Mouse (Mus musculus) left cerebral cortex, postnatal 4 days (tissue): ENCODE measurements at regions not wholly inside any gene's neighbourhood (a gene's known extent, or its start where the extent isn't known, plus 50 kb on each side); places are given as distances from the start of the nearest gene placed in this dataset.

ENCODE experiments used
- DNase-seq: peaks from one replicate; pipeline ENCODE4 v3.0.0-alpha.2; 2022
- intact Hi-C: fragments of 180-260 bp; cut with DNase I; formaldehyde crosslinking; loops from one replicate; pipeline ENCODE4 v1.15.1; 2025

DNA sequence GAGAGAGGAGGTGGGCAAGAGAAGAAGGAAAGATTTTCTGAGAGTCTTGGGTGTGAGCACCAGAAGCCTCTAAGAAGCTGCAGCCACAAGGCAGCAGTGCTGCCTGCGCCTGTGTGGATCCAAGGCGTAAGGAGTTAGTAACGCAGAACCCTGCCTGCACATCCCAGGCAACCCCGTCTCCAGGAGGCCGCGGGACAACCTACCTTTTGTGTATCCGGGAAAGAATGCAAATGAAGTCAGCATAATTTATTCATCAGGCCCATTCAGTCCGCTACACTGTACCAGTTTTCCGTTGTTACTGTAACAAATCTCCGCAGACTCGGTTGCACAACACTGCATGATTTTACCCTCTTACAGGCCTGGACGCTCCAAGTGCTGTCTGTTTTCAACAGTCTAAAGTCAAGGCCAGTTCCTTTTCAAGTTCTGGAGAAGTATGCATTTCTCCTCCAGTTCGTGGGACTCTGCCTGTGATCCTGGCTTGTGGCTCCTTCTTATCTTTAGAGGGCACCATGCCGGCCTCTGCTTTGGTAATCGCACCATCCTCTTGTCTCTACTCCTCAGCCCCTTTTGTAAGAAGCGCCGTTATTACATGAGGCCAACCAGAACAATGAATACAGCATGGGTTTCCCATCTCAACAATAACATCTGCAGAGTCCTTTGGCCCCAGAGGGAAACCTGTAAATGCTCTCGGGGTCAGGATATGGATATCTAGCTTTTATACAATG, 133.8 kb downstream of the Nufip1 start:
- no peak for DNase-seq
- intact Hi-C loops: no loop called here

DNA sequence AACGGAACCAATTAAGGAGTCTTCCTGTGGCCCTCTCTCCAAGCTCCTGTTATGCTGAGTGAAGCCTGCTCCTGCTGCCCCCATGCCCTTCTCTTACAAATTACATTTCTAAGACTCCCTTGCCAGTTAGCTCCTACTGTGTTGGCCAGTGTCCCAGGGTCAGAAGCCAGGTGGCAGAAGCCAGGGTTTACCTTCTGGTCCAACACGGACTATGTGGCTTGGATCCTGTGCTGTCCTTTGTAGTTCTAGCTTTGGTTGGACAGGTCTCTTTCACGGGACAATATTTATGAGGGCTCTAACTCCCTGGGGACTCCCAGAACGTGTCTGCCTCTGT, 134.3 kb downstream of the Nufip1 start:
- intact Hi-C loops: no loop called here
- DNase-seq: peak; percentile 32

DNA sequence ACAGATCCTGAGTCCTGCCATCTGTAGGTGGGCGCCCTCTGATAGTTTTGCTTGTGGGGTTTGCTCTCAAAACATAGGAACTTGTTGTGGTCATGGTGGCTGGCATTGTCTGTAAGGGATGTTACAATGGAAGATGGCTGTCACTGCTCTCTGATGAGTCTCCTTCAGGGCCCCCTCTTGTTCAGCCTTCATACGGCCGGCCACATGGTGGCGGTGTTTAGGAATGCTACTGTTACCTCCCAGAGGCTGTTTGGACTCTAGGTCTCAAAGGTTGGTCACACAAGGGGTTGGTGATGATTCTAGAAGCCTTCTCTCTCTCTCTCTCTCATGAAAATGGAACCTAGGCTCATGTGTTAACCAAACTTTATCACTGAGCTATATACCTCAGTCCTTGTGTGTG, 137.0 kb downstream of the Nufip1 start:
- DNase-seq: peak; percentile 30
- intact Hi-C loops: no loop called here

DNA sequence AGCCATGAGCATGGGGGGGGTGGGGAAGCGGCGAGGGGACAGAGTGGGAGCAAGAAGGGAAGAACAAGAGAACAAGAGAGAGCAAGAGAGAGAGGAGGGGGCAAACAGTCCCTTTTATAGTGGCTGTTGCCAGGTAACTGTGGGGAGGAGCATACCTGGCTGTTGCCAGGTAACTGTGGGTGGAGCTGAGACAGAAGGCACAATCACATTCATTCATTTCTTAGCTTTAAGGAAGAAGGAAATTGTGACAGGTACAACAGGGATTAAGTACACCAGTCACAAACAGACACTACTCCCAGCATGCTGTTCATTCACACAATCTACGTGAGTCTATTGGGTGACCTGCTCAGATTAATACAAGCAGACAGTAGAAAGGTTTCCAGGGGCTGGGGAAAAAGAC, 143.2 kb downstream of the Nufip1 start:
- DNase-seq: no peak
- intact Hi-C loops: no loop called here

DNA sequence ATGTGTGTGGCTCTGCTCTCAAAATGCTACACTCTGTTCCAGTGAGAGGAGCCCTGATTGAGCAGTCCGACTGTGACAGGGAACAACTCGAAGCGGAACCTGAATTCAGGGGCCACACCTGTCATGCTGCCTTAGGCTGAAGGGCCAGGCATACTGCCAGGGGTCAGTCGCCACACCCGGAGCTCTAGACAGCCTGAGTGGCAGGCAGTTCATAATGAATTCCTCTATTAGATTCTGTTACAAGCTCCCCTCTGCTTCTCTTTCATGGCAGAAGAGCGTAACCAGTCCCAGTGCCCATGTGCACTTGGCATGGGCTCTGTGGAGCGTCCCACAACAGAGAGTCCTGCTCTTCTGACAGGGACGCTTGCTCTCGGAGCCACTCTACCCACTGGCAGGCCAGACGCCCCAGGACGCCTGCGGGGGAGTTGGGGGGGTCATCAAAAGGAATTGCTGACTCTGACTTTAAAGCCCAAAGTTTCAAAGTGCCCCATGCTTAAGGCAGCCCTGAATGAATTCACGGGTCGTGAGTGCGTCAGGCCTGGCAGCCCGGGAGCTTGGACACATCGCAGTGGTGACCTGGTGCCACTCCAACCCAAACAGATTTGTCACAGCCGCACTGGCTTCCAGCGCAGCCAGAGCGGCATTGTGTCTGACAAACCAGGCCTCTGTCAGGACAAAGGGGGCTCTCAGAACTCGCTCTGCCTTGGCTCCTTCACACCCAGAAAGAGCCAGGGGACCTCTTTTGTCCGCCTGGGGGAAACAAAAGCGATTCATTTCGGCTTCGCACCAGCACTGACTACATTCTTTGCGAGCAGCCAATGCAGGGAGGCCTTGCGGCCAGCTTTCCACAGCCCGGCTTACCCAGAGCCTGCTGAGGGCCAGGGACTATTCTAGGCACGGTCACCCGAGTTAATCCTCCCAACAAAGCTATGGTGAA, 144.1 kb downstream of the Nufip1 start:
- DNase-seq: peak; percentile 83
- intact Hi-C loops: no loop called here

DNA sequence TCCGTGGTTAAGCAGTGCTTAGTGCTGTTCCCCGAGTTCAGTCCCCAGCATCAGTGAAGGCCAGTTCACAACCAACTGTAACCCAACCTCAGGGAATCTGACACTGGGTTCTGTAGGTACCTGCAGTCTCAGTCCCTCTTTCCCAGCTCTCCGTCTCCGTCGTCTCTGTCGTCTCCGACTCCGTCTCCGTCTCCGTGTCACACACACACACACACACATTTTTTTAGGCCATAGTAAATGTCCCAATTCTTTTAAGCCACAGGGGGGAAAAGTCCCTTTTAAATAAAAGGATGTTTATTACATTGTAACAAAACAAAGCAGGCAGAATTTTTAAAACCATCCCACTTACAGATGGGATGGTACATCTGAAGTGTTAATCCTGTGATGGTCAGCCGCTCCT, 145.3 kb downstream of the Nufip1 start:
- intact Hi-C loops: no loop called here

DNA sequence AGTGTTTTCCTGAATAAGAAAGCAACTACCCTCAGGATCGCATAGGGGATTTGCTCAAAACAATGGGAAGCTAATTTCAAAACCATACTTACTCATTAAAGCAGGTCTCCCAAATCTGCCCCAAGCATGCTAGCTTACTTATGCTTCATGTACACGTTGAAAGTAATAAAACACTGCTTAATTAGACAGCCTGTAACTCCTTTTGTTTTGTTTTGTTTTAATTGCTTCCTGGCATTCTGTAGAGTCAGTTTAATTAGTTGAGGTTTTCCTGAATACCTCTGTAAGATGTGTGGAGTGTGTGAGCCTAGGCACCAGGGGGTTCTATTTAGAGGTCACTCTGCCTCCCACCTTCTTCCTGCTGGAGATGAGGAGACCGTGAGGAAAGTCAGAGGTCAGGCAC, 147.9 kb downstream of the Nufip1 start:
- no peak for DNase-seq
- intact Hi-C loops: no loop called here

More for the DNA sequence above, 145.3 kb downstream of the Nufip1 start:
- DNase-seq: no peak

DNA sequence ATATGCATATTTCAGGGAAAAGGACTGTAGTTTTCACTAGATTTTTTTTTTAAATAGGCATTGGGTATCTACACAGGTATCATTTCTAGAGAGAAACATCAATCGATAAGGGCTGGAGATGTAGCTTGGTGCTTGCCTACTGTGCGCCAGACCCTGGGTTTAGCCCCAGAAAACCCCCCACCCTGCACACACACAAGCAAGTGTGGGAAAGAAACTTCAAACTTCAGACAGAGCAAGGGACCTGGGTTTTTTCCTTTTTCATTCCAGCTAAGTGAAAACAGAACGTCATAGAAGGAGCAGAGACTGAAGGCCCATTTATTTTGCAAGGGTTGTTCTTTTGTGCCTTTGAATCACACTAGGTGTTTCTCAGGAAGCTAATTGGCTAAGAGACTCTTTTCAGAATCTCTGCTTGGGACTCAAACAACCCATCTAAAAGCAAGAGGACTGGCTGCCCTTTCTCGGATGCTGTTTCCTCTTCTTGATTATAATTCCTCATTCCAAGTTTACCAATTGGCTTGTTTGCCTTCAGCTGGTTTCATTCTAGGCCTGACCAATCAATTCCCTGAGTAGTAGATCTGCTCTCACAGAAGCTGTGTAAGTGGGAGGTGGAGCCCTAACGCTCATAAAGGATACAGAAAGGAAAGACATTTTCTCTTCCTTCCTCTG, 150.1 kb downstream of the Nufip1 start:
- no peak for DNase-seq
- intact Hi-C loops: no loop called here

DNA sequence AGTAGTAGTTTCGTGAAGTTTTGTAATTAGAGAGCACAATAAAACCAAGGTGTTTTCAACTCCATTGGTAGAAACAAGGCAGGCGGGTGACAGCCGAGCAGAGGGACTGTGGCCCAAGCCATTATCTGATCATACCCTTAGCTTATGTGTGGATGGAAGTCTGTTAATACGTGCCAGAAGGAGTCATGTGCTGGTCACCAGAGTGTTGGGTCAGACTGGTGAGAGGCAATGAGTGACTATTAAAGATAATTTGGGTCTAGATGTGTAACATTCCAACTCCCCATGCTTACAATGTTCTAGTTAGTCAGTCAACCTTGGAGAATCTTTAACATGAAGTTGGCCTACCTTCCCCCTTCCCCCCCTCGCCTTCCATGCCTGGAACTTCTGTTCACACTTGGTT, 151.1 kb upstream of the Tsc22d1 start:
- intact Hi-C loops: no loop called here
- no peak for DNase-seq

DNA sequence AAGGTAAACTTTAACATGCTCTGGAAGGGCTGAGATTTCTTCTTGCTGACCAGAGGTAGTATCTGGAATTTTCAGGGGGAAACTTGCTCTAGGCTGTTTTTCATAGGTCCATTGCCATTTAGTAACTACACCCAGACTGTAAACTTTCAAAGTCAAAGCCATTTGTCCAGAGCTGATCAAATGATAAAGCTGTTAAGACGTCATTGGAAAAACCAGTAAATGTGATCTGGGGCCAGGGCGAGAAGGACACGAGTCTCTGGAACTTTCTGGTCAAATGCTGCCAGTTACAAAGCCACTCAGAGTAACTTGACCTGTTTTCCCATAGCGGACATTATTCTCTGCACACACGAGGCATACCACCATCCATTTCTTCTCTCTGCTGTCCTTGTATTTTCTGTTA, 148.9 kb upstream of the Tsc22d1 start:
- no peak for DNase-seq

DNA sequence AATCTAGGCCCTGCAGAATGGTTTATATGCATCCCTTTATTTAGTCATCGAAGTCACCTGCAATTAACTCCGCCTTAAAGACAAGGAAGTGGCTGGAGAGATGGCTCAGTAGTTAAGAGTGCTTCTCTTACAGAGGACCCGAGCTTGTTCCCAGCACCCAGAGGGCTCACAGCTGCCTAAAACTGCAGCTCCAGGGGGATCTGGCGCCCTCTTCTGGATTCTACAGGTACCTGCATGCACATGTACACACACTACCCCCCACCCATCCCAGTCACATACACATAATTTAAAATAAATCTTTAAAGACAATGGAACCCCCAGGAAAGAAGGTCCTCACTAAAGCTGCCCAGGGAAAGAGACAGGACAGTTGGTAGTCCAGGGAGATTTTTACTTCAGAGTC, 148.5 kb upstream of the Tsc22d1 start:
- intact Hi-C loops: no loop called here
- DNase-seq: no peak

More for the DNA sequence above, 148.9 kb upstream of the Tsc22d1 start:
- intact Hi-C loops: no loop called here

DNA sequence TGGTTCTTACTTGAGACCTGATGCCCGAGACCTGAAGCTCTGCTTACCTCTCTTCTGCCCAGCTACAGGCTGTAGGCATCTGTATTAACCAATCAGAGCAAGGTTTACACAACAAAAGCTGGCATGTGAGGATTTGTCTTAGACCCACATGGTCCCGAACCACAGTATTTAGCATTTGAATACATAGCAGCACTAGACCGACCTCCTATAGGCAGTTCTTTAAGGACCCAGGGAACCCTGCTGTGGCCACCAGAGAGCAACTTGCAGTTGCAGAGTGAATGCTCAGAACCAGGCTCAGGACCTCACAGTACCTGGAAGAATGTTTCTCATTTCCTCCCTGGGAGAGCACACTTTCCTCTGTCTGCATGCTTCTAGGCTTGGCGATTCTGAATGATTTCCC, 147.7 kb upstream of the Tsc22d1 start:
- intact Hi-C loops: no loop called here
- DNase-seq: no peak

DNA sequence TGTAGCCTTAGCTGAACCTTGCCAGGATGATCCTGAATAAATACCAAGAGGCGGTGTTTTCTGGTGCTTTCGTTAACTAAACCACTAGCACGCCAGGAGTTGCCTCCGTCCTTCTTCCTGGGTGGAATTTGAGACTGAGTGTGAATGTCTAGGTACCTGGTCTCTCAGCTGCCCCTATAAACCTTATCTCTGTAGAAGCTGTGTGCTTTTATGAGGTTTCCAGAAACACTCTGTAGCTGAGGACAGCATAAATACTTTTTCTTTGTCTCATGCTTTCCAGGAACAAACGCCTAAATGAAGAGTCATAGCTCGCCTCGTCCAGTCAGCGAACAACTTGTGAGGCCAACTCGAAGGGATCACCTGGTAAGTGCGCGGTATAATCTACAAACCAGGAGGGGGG, 143.6 kb upstream of the Tsc22d1 start:
- intact Hi-C loops: no loop called here
- DNase-seq: no peak

DNA sequence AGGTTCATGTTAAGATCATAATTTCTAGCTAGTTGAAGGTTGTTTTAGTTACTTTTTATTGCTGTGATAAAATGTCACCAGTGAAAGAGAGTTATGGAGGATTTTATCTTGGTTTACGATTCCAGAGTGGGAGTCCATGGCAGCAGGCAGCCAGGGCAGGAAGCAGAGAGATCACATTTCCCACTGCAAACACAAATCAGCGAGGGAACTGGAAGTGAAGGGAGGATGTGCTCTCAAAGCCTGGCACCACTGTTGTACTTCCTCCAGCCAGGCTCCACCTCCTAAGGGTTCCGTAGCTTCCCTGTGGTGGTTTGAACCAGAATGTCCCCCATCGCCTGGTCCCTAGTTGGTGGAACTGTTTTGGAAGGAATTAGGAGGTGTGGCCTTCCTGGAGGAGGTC, 141.9 kb upstream of the Tsc22d1 start:
- intact Hi-C loops: no loop called here
- DNase-seq: no peak

DNA sequence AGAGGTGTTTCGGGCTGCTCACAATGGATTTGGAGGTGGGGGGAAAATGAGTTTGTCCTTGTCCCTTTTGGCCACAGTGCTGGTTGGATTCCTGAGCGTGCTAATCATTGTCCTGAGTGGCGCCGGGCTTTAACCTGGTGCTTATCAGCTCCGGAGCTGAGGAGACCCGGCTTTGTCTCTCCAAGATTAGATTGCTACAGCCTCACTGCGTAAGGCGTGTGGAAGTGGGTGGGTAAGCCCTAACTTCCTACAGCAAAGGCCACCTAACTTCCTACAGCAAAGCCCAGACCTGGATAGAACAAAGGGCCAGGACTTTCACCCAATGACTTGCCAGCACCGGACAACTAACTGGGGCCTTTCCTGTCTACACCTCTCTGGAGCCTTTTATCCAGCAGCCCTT, 138.1 kb upstream of the Tsc22d1 start:
- DNase-seq: no peak
- intact Hi-C loops: no loop called here

DNA sequence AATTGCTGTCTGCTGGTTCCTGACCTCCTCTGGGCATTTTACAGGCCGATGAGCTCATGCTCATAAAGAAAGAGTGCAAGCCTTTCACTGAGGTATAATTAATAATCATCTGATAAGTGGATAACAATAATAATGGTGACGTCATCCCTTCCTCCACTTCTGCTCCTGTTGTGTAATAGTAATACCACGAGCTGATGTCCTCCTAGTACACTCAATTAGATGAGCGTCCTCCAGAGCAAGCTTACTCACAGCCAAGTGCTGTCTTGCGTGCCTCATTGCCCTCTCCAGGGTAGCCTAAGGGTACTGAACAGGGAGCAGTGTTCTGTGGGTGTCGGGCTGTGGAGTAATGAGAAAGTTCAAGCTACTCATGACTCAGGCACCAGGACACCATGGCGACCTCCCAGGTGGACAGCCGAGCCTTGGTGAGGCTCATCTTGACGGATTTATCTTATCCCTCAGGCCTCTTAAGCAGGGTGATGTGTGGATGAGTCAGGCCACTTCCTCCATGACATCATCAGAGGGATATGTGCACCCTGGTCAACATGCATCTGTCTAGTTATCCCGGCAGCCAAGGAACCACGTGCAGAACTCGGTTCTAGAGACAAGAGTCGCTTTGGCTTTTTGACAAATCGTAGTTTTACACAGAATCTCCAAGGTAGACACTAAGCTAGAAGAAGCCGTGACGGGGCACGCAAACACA, 135.9 kb upstream of the Tsc22d1 start:
- no peak for DNase-seq
- intact Hi-C loops: no loop called here

DNA sequence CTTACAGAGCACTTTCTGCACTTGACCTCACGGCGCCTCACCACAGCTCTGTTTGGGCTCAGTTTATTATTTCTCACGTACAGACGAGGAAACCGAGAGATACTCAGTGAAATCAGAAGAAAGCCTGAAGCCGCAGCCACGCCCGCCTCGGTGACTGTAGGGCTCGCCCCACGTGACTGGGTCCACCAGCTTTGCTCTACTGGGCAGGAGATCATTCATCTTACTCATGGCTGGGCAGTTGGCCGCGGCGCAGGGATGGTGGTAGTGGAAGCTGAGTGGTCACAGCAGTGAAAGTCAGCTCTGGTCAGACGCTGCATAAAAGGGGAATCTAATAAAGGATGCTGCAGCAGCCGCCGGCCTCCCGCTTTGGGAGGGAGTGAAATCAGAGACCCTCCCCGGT, 135.2 kb upstream of the Tsc22d1 start:
- no peak for DNase-seq
- intact Hi-C loops: no loop called here

DNA sequence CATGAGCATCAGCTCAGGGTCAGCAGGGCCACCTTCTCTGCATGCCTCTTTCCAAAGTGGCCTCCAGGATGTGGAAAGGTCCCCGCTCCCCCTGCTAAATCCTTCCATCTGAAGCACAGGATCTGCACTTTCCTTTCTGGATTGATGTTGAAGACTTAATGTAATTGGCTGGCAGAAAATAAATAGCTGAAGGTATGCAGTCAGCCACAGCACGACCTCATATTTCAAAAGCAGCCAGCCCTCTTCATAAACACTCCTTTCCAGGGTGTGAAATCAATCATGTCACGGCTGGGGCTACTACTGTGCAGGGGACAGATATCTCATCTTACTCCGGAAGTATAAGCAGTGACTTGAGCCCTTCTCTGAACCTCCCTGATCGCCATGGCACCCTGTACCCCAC, 132.9 kb upstream of the Tsc22d1 start:
- no peak for DNase-seq
- intact Hi-C loops: no loop called here

DNA sequence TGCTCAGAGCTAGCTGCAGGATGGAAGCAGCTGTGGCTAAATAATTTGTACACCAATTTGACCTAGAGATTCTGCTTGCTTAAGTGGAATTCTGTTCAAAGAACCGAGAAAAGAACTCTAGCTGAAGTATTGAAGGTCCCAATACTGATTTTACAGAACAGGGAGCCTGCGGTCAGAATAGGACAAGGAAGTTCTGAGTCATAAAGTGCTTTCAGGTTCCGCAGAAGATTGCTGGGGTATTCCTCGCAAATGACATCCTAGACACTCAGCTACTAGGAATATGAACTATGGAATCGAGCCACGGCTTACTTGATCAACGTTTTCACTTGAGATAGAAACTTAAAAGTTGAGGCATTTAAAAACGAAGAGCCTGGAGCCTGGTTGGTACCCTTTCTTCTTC, 127.0 kb upstream of the Tsc22d1 start:
- intact Hi-C loops: no loop called here
- no peak for DNase-seq

DNA sequence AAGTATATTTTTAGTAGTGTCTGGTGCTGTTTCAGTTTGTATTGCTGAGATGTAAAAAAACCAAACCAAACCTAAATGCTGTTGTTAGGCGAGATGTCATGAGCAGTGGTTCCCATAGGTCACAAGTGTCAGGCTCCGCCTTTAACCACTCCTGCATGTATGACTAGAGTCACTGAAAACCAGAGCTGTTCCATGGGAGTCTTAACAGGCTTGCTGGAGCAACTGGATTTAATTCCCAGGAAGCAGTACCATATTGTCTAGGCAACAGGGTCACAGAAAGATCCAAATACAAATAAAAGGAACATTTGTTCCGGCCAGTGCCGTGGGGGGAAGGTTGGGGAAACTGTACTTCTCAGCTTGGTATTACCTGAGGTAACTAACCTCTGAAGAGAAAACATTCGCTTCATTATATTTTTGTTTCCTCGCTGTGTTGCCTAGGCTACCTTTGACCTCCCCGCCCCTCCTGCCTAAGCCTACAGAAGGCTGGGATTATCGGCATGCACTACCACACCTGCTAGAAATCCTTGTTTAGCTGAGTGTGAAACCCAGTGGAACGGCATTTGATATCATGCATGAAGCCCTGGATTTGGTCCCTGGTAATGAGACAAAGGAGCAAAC, 124.3 kb upstream of the Tsc22d1 start:
- intact Hi-C loops: no loop called here
- no peak for DNase-seq

DNA sequence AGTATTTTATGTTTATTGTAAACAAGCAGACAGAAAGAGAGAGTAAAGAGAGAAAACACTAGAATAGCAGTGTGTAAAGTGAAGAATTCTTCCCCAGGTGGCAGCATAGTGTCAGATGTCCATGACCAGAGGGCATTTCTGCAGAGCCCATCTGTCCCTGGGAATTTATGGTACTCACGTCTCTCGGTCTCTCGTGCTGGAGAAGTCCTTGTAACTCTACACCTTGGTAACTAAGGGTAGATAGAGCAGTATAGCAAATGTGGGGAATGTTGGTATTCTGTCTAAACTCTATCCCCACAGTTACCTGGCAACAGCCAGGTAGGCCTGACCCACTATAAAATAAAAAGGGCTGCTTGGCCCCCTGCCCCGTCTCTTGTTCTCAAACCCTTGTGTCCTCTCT, 122.5 kb upstream of the Tsc22d1 start:
- intact Hi-C loops: no loop called here
- DNase-seq: no peak
